Mouse (Mus musculus): ENCODE results near the gene Nvl.

GRCm38 (mm10) chr1:181146187-181146586 is 2.2 kb upstream of the Nvl start:
- TF ChIP-seq GATA1 (IDR thresholded peaks at IDR 0.05; ENCODE audit: low read length) (no peak), TAL1 (IDR thresholded peaks at IDR 0.05; ENCODE audit: low read length) (no peak)

All from erythroblast, embryonic 14.5 days (primary cell).